Mouse (Mus musculus): ENCODE measurements around the gene Doc2b. TPM values are rescaled to one million over a fixed set of nuclear protein-coding genes. Genes with fewer than 3 reads are reported as not detected.

The Doc2b gene
- polyA plus RNA-seq, 1 experiment from 2014 or later, result 2.0 TPM

DNA sequence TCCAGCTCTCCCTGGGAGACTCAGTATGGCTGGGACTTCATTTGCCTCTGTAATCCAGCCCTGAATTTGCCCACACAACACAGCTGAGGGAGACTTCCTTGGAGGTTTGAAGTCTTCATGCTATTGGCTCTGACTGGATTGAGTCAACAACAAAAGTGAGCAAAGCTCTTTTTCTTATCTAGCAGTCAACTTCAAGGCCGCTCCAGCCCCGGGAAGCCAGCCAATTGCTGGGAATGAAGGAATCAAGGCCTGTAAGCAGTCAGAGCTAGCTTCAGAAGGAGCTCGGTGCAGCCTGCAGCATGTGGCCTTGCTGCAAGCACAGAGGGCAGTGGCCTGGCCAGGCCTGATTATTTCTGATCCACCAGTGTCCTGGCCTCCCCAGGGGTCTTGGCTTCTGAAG is 16.1 kb upstream of the Doc2b start:
- WGBS, result 38% methylated on average over 3 of the region's 3 CpGs
- H3K9me3 ChIP-seq, result no peaks in the 10 kb centered on the region
- H3K4me1 ChIP-seq, result peaks cover 3% of the 10 kb centered on the region; the same call in 1 of the 2 replicates
- H3K36me3 ChIP-seq, result no peaks in the 10 kb centered on the region
- no peaks in the 10 kb centered on the region for H3K27me3 ChIP-seq
- no peak overlapping the region for H3K4me2 ChIP-seq (replicated peaks)
- no peak overlapping the region for H3K4me3 ChIP-seq
- H3K9ac ChIP-seq (replicated peaks), result no peak overlapping the region
- no peak overlapping the region for H3K27ac ChIP-seq (replicated peaks)
- no peak for ATAC-seq (replicated peaks)

DNA sequence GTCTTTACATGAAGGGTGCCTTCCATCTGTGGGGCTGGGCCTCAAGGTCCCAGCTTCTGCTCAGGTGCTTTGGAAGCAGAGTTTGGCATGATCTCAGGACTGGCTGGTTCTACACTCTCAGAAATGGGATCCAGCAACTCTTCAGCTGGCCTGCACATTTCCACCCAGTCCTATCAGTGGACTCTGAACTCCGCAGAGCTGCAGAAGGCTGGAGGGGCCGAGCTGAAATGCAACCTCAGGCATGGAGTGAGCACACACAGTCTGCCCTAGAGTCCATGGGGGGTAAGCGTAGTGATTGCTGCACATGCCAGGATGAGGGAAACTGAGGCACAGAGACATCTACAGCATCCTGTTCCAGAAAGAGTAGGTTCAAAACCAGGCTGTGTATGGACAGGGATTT is 14.7 kb upstream of the Doc2b start:
- Histone ChIP-seq H3K27ac (replicated peaks) (no peak overlapping the region), H3K9me3 (no peaks in the 10 kb centered on the region), H3K27me3 (no peaks in the 10 kb centered on the region), H3K4me2 (replicated peaks) (no peak overlapping the region), H3K4me1 (peaks cover 3% of the 10 kb centered on the region; the same call in 1 of the 2 replicates), H3K4me3 (no peak overlapping the region), H3K9ac (replicated peaks) (no peak overlapping the region), H3K36me3 (no peaks in the 10 kb centered on the region)
- WGBS, result 91% methylated on average over 3 of the region's 3 CpGs
- no peak for ATAC-seq (replicated peaks)

DNA sequence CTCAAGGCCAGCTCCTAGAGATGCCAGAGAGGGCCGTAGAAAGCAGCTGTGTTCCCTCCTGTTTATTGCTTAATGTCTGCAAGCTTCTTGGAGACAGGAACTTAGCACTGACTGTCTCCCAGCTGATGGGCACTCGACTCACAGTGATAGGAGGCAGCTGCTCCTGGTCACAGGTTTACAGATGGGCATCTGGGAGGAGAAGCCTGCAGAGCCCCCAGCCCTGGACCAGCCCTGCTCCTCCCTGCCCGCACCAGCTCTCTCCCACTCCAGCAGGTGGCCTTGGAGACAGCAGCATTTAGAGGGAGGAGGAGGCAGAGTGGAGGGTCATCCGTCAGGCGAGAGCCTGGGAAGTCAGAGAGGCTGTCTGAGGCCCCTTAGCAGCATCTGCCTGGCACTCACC is 11.6 kb upstream of the Doc2b start:
- Histone ChIP-seq H3K4me3 (no peak overlapping the region), H3K9me3 (no peaks in the 10 kb centered on the region), H3K27me3 (no peaks in the 10 kb centered on the region), H3K36me3 (no peaks in the 10 kb centered on the region), H3K9ac (replicated peaks) (no peak overlapping the region), H3K27ac (replicated peaks) (no peak overlapping the region), H3K4me2 (replicated peaks) (no peak overlapping the region), H3K4me1 (peaks cover 3% of the 10 kb centered on the region; the same call in 1 of the 2 replicates)
- WGBS, result 50% methylated on average over 5 of the region's 5 CpGs
- no peak for ATAC-seq (replicated peaks)

DNA sequence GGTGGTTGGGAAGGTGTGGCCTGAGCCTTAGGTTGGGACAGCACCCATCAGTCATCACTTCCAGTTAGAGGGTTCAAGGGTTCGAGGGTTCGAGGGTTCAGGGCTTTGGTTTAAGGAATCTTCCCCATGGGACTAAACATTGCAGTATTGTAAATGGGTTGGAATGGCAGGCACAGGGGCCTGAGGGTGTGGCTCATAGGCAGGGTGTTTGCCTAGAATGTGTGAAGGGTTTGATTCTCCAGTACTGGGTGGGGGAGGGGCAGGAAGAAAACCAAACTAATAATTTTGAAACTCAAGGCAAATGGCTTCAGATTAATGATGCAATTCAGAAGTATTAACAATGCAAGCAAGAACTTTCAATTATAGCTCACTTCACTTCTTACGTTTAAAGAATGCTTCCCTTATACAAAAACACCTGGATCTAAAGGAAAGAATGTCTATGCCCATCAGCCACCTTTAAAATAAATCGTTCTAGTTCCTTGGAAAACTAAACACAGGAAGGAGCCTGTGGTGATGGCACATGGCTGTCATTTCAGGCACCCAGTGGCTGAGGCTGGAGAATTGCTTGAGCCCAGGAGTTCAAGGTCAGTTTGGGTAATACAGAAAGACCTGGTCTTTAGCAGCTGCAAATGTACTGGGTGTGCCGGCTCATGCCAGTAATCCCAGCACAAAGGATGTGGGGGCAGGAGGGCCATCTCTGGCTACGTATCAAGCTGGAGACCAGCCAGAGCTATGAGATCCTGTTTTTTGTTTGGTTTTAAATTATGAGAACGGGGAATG is 6.1 kb upstream of the Doc2b start:
- Histone ChIP-seq H3K4me3 (no peak overlapping the region), H3K9me3 (no peaks in the 10 kb centered on the region), H3K36me3 (no peaks in the 10 kb centered on the region), H3K4me2 (replicated peaks) (no peak overlapping the region), H3K9ac (replicated peaks) (no peak overlapping the region), H3K4me1 (no peaks in the 10 kb centered on the region), H3K27me3 (peaks cover 8% of the 10 kb centered on the region), H3K27ac (replicated peaks) (no peak overlapping the region)
- 72% methylated on average over 7 of the region's 7 CpGs for WGBS
- ATAC-seq (replicated peaks), result no peak

DNA sequence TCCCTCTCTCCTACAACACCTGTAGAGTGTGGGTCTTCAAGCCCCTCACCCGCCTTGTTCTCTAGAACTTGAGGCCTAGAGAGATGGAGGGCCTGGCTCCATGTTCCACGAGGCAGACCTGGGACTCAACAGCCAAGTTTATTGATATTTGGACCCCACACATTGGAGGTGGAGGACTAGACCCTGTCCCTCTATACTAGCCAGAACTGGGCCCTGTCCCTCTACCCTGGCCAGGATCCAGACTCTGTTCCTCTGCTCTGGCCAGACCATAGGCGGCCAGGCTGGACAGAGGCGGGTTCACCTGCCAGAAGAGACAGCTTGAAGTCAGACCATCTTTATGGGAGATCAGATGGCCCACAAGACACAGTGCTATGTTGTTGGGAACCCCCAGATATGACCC is 5.5 kb upstream of the Doc2b start:
- no peak overlapping the region for H3K4me2 ChIP-seq (replicated peaks)
- H3K27ac ChIP-seq (replicated peaks), result no peak overlapping the region
- no peak overlapping the region for H3K4me3 ChIP-seq
- H3K27me3 ChIP-seq, result peaks cover 14% of the 10 kb centered on the region
- no peak overlapping the region for H3K9ac ChIP-seq (replicated peaks)
- H3K36me3 ChIP-seq, result no peaks in the 10 kb centered on the region
- 82% methylated on average over 4 of the region's 4 CpGs for WGBS
- no peaks in the 10 kb centered on the region for H3K4me1 ChIP-seq
- ATAC-seq (replicated peaks), result no peak
- no peaks in the 10 kb centered on the region for H3K9me3 ChIP-seq

DNA sequence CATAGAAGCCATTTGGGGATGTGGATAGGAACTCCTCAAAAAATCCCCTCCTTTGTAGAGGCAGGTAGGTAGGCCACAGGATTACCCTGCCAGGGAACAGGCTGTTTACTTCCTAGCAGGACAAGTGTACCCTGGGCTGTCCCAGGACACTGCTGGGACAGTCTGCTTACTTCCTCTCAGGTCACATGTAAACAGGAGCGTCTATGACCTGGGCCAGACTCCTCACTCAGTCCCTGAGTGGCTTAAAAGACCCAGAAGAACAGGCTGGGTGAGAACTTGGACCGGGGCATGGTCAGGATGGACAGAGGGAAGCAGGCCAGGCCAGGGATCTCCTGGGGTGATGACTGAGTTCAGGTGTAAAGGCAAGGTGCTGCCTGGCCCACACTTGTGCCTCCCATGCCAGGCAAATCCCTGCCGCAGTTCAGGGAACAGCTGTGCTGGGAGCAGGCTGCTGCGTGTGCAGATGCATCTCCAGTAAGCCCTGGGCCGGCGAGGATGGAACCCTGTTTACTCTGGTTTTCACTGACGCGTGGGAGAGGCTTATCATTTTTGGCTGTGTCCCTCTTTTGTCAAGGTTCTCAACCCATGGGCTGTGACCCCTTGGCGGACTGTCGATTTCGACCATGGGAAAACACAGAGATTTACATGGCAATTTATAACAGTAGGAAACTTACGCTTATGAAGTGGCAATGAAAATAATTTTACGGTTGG is 842 bp upstream of the Doc2b start:
- Histone ChIP-seq H3K27me3 (peaks cover 40% of the 10 kb centered on the region), H3K4me3 (peak overlapping the region; percentile 53; the same call in 1 of the 2 replicates), H3K4me1 (peaks cover 11% of the 10 kb centered on the region), H3K9me3 (no peaks in the 10 kb centered on the region), H3K9ac (replicated peaks) (0 out of 2 replicates have a peak overlapping the region, but pooled peaks have one; percentile 52), H3K27ac (replicated peaks) (no peak overlapping the region), H3K36me3 (no peaks in the 10 kb centered on the region), H3K4me2 (replicated peaks) (peak overlapping the region; percentile 66; the same call in 1 of the 2 replicates)
- WGBS, result 73% methylated on average over 13 of the region's 13 CpGs
- peak; percentile 17; the same call in 1 of the 2 replicates for ATAC-seq (replicated peaks)

DNA sequence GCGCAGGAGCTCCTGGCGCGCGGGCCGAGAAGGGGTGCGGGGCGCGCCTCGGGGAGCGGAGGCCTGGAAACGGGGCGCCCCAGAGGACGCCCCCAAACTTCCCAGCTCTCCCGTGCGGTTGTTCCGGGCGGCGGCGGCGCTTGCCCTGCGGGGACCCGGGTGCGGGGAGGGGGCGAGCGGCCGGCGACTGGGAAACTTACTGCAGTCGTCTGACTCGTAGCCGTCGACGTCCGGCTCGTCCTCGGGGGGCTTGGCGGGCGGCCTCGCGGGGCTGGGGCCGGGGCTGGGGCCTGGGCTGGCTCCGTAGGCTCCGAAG is 570 bp downstream of the Doc2b start:
- H3K27me3 ChIP-seq, result peaks cover 40% of the 10 kb centered on the region
- H3K9ac ChIP-seq (replicated peaks), result peak overlapping the region; percentile 52
- peaks cover 11% of the 10 kb centered on the region for H3K4me1 ChIP-seq
- no peaks in the 10 kb centered on the region for H3K9me3 ChIP-seq
- peak overlapping the region; percentile 53 for H3K4me3 ChIP-seq
- no peaks in the 10 kb centered on the region for H3K36me3 ChIP-seq
- H3K4me2 ChIP-seq (replicated peaks), result peak overlapping the region; percentile 66
- no peak overlapping the region for H3K27ac ChIP-seq (replicated peaks)
- under 1% methylated on average over 41 of the region's 42 CpGs for WGBS
- ATAC-seq (replicated peaks), result 0 out of 2 replicates have a peak, but pooled peaks have one; percentile 11

DNA sequence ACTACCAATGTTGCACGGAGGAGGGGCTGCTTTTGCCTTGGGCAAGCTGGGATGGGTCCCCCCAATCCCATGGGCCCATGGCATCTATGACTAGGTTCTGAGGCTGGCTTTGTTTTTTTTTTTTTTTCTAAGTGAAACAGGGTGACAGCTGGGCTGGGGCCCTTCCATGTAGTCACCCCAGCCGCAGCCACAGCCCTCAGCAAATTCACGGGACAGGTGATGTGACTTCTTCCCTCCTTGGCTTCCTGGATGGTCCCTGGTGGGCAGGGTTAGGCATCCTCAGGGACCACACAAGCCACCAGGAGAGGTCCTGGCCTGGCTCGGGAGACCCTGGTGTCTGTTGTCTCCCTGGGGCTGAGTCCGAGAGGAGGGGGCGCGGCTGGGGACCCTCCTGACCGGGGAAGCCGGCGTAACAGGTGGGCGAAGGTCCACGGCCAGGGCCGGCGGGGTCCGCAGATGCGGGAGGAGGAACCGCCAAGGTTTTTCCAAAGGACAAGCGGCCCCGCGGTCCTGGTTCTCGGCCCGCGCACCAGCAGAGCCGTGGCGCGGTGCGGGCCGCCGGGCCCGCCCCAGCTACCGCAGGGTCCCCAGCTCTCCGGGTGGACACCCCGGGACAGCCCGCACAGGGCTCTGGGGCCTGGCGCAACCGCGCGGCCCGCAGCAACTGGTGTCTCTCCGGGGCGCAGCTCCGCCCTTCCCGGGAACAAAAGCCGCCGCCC is 1.1 kb downstream of the Doc2b start:
- Histone ChIP-seq H3K27ac (replicated peaks) (no peak overlapping the region), H3K4me3 (peak overlapping the region; percentile 53), H3K27me3 (peaks cover 40% of the 10 kb centered on the region), H3K9ac (replicated peaks) (peak overlapping the region; percentile 52), H3K36me3 (no peaks in the 10 kb centered on the region), H3K9me3 (no peaks in the 10 kb centered on the region), H3K4me1 (peaks cover 11% of the 10 kb centered on the region), H3K4me2 (replicated peaks) (peak overlapping the region; percentile 66)
- no peak for ATAC-seq (replicated peaks)
- 7% methylated on average over 45 of the region's 45 CpGs for WGBS

DNA sequence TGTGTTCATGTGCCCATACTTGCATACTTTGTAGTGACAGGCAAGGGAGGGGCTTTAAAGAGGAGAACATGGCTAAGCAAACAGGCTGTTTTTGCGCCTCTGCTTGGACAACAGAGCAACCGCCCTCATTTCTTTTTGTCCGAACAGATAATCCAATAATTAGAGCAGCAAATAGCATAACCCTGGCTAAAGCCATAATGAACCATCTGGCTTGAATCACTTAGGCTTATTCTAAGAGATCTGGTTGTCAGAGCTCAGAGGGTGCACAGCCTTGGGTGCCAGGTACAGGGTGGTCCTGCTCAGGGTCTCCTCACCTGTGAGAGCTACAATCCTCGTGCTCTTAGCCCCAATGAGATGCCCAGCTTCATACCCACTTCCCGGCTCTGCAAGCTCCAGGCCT is 2.5 kb downstream of the Doc2b start:
- H3K27me3 ChIP-seq, result peaks cover 40% of the 10 kb centered on the region

DNA sequence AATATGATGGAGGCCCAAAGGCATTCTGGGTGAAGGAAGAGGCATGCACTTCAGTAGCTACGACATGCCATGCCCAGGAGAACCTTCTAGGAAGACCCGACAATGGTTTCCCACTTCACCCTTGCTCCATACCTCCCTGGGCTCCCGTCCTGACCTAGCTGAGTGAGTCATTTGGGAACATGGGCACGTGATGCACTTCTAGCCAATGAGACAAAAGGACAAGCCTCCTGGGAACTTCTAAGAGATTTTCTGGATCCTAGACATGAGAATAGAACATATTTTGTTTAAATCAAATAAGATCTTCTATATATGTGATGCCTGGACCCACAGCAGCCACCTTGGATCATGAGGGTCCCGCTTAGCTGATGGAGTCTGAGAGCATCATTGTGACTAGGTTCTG is 3.3 kb downstream of the Doc2b start:
- H3K9ac ChIP-seq (replicated peaks), result no peak overlapping the region
- H3K27ac ChIP-seq (replicated peaks), result no peak overlapping the region
- H3K27me3 ChIP-seq, result peaks cover 38% of the 10 kb centered on the region
- H3K9me3 ChIP-seq, result no peaks in the 10 kb centered on the region
- no peak overlapping the region for H3K4me2 ChIP-seq (replicated peaks)
- ATAC-seq (replicated peaks), result no peak
- 80% methylated on average over 5 of the region's 5 CpGs for WGBS
- no peaks in the 10 kb centered on the region for H3K36me3 ChIP-seq
- H3K4me1 ChIP-seq, result peaks cover 11% of the 10 kb centered on the region
- H3K4me3 ChIP-seq, result no peak overlapping the region

More for the DNA sequence above, 2.5 kb downstream of the Doc2b start:
- Histone ChIP-seq H3K36me3 (no peaks in the 10 kb centered on the region), H3K4me2 (replicated peaks) (no peak overlapping the region), H3K9ac (replicated peaks) (no peak overlapping the region), H3K9me3 (no peaks in the 10 kb centered on the region), H3K27ac (replicated peaks) (no peak overlapping the region), H3K4me3 (no peak overlapping the region), H3K4me1 (peaks cover 11% of the 10 kb centered on the region)
- 70% methylated on average over 5 of the region's 5 CpGs for WGBS
- no peak for ATAC-seq (replicated peaks)

DNA sequence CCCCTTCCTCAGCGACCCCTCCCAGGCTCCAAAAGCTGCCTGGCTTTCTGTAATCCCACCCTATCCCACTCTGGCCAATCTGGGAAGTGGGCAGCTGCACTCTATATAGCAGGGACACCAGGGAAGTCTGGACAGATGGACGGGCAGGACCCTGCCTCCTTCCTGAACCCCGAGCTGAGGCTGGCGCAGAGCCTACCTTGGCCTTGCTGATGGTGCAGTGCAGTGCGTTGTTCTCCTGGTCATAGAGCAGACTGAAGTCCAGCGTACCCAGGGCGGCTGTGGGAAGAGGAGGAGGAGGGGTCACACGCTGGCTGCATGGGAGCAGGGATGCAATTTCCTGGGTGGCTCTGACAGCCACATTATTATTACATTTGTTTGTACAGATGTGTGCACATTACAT is 10.0 kb downstream of the Doc2b start:
- Histone ChIP-seq H3K9me3 (no peaks in the 10 kb centered on the region), H3K4me2 (replicated peaks) (no peak overlapping the region), H3K27ac (replicated peaks) (no peak overlapping the region), H3K27me3 (no peaks in the 10 kb centered on the region), H3K4me3 (no peak overlapping the region), H3K4me1 (no peaks in the 10 kb centered on the region), H3K9ac (replicated peaks) (no peak overlapping the region), H3K36me3 (no peaks in the 10 kb centered on the region)
- ATAC-seq (replicated peaks), result no peak
- WGBS, result 74% methylated on average over 8 of the region's 8 CpGs

DNA sequence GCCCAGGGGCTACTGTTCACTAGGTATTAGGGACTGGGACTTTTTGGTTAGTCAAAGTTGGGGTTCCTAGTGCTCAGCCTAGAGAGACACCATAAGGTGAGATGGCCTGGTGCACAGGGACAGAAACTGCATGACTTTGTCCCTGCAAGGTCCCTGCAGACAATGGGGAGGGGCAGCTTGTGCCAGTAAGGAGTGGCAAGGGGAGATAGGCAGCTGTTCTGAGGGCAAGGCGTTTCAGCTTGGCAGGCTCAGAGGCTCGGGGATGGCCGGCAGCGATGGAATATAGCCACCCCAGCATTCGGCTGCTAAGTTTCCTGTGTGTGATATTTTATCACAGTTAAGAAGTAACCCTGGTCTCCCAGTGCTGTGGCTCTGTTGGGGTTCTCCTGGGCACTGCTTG is 12.1 kb downstream of the Doc2b start:
- no peak overlapping the region for H3K9ac ChIP-seq (replicated peaks)

More for the DNA sequence above, 12.1 kb downstream of the Doc2b start:
- Histone ChIP-seq H3K9me3 (no peaks in the 10 kb centered on the region), H3K4me3 (no peak overlapping the region), H3K27ac (replicated peaks) (no peak overlapping the region), H3K36me3 (no peaks in the 10 kb centered on the region), H3K4me2 (replicated peaks) (no peak overlapping the region), H3K27me3 (no peaks in the 10 kb centered on the region), H3K4me1 (no peaks in the 10 kb centered on the region)
- no peak for ATAC-seq (replicated peaks)
- 84% methylated on average over 5 of the region's 5 CpGs for WGBS
